Mouse (Mus musculus) myocyte (in vitro differentiated cells): ENCODE data around the gene Gal3st1.

Source experiments
- TCF12 ChIP-seq: IDR thresholded peaks from one replicate; pipeline ENCODE4 v1.6.1; 2011; ENCODE audit warnings: mild to moderate bottlenecking, control low read depth; ENCODE audit not compliant: poor library complexity, insufficient read depth, severe bottlenecking
- USF1 ChIP-seq: IDR thresholded peaks from one replicate; pipeline ENCODE4 v1.6.1; 2011; ENCODE audit warnings: low read depth, mild to moderate bottlenecking, control low read depth, moderate library complexity

GRCm38 (mm10) chr11:4005220-4005805 is 21.9 kb downstream of the Gal3st1 start:
- TF ChIP-seq USF1 = no peak
- TF ChIP-seq TCF12 = no peak
